Mouse (Mus musculus) cerebellum, adult 2 months (tissue): ENCODE measurements around the gene Tent5b.

Experiments used
- CTCF ChIP-seq: fragments of 200-500 bp; IDR thresholded peaks from 2 replicates; pipeline ENCODE4 v1.5.1; 2011; ENCODE audit warnings: low read depth, mild to moderate bottlenecking, control low read depth, low read length, moderate library complexity, borderline replicate concordance; ENCODE audit not compliant: insufficient read depth
- POLR2A ChIP-seq: fragments of 200-500 bp; IDR thresholded peaks from 2 replicates; pipeline ENCODE4 v1.6.1; 2011; ENCODE audit warnings: low read length, control low read depth, borderline replicate concordance; ENCODE audit not compliant: insufficient read depth

- no peak for TF ChIP-seq CTCF
- no peak for TF ChIP-seq POLR2A
Measured at GRCm38 (mm10) chr4:133439460-133440376, 40.2 kb upstream of the Tent5b start.
